Mouse (Mus musculus) myocyte (in vitro differentiated cells): ENCODE measurements at regions not wholly inside any gene's neighbourhood (a gene's known extent, or its start where the extent isn't known, plus 50 kb on each side); places are given as distances from the start of the nearest gene placed in this dataset.

Source experiments
- H3K27me3 ChIP-seq: one replicate; pipeline ENCODE4 v1.6.1; 2011; ENCODE audit not compliant: control insufficient read depth, insufficient read depth, insufficient read length
- H3K36me3 ChIP-seq: one replicate; pipeline ENCODE4 v1.6.1; 2011; ENCODE audit not compliant: control insufficient read depth, insufficient read depth
- H3K4me2 ChIP-seq: one replicate; pipeline ENCODE4 v1.6.1; 2011; ENCODE audit warnings: low read depth, control low read depth
- H3K4me3 ChIP-seq: one replicate; pipeline ENCODE4 v1.5.1; 2011; ENCODE audit warnings: mild to moderate bottlenecking, control low read depth, moderate library complexity
- H3K79me2 ChIP-seq: one replicate; pipeline ENCODE4 v1.6.1; 2011; ENCODE audit not compliant: control insufficient read depth, insufficient read depth
- H3ac ChIP-seq: one replicate; pipeline ENCODE4 v1.6.1; 2011; ENCODE audit not compliant: control insufficient read depth, insufficient read length
- CEBPB ChIP-seq: IDR thresholded peaks from 2 replicates; pipeline ENCODE4 v1.6.1; 2011; ENCODE audit warnings: mild to moderate bottlenecking, moderate library complexity; ENCODE audit not compliant: poor library complexity, insufficient read depth, severe bottlenecking
- E2F4 ChIP-seq: IDR thresholded peaks from one replicate; pipeline ENCODE4 v1.6.1; 2011; ENCODE audit warnings: mild to moderate bottlenecking, control low read depth, moderate library complexity; ENCODE audit not compliant: insufficient read depth
- MAX ChIP-seq: IDR thresholded peaks from one replicate; pipeline ENCODE4 v1.6.1; 2011; ENCODE audit warnings: low read depth, mild to moderate bottlenecking, control low read depth
- MYOD1 ChIP-seq, 3 experiments: IDR thresholded peaks; one replicate each; pipeline ENCODE4 v1.6.1; 2011; ENCODE audit warnings: control low read depth in 2 of 3, low read depth in 2 of 3, mild to moderate bottlenecking in 2 of 3, moderate library complexity in 1 of 3; ENCODE audit not compliant: insufficient read length in 2 of 3, control insufficient read depth in 1 of 3
- MYOG ChIP-seq, 3 experiments: IDR thresholded peaks; one replicate each; pipeline ENCODE4 v1.6.1; 2011; ENCODE audit warnings: control low read depth in 2 of 3, low read depth in 2 of 3, mild to moderate bottlenecking in 2 of 3; ENCODE audit not compliant: insufficient read length in 2 of 3, control insufficient read depth in 1 of 3, insufficient read depth in 1 of 3
- POLR2A ChIP-seq: IDR thresholded peaks from one replicate; pipeline ENCODE4 v1.6.1; 2011; ENCODE audit warnings: low read depth, mild to moderate bottlenecking, control low read depth, moderate library complexity; ENCODE audit not compliant: insufficient read length
- POLR2AphosphoS2 ChIP-seq: IDR thresholded peaks from one replicate; pipeline ENCODE4 v1.6.1; 2011; ENCODE audit warnings: low read depth, control low read depth; ENCODE audit not compliant: insufficient read length
- REST ChIP-seq: IDR thresholded peaks from one replicate; pipeline ENCODE4 v1.6.1; 2011; ENCODE audit warnings: mild to moderate bottlenecking, control low read depth, moderate library complexity; ENCODE audit not compliant: insufficient read depth, insufficient read length
- SRF ChIP-seq: IDR thresholded peaks from one replicate; pipeline ENCODE4 v1.6.1; 2011; ENCODE audit warnings: low read depth; ENCODE audit not compliant: control insufficient read depth, insufficient read length
- TCF12 ChIP-seq: IDR thresholded peaks from one replicate; pipeline ENCODE4 v1.6.1; 2011; ENCODE audit warnings: mild to moderate bottlenecking, control low read depth; ENCODE audit not compliant: poor library complexity, insufficient read depth, severe bottlenecking
- TCF3 ChIP-seq: IDR thresholded peaks from one replicate; pipeline ENCODE4 v1.6.1; 2011; ENCODE audit warnings: low read depth, control low read depth; ENCODE audit not compliant: insufficient read length
- USF1 ChIP-seq: IDR thresholded peaks from one replicate; pipeline ENCODE4 v1.6.1; 2011; ENCODE audit warnings: low read depth, mild to moderate bottlenecking, control low read depth, moderate library complexity

DNA sequence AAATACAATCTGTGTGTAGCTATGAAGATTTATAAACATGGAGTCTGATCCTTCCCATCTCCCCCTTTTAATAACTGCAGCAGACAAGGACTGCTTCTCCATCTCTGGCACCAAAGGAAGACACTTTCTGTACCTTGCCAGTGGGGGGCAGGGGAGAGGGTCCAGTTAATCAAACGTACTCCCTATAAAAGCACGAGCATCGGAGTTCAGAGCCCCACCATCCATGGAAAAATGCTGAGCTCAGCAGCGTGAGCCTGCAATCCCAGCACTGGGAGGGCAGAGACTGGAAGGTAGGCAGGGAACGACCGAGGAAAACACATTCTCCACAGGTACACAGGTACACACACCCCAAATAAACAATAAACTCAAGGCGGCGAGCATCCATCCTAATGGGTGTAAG is 234.1 kb upstream of the Kazn start:
- Histone ChIP-seq H3K27me3 (no peaks in the 10 kb centered on the region), H3ac (no peak overlapping the region), H3K4me3 (no peak overlapping the region), H3K4me2 (no peak overlapping the region), H3K36me3 (no peaks in the 10 kb centered on the region), H3K79me2 (no peaks in the 10 kb centered on the region)
- TF ChIP-seq CEBPB = no peak
- no peak for TF ChIP-seq E2F4
- no peak for TF ChIP-seq MYOD1 (IDR thresholded peaks at IDR 0.05; ENCODE audit: control insufficient read depth in 1 of 3, insufficient read length in 2 of 3, low read depth in 2 of 3)
- no peak for TF ChIP-seq REST
- no peak for TF ChIP-seq TCF12
- TF ChIP-seq SRF = no peak
- no peak for TF ChIP-seq POLR2A
- TF ChIP-seq POLR2AphosphoS2 = no peak
- no peak for TF ChIP-seq USF1

GRCm38 (mm10) chr4:142472332-142472731 is 233.1 kb upstream of the Kazn start:
- Histone ChIP-seq H3K4me3 (no peak overlapping the region), H3K79me2 (no peaks in the 10 kb centered on the region), H3ac (no peak overlapping the region), H3K27me3 (no peaks in the 10 kb centered on the region), H3K36me3 (no peaks in the 10 kb centered on the region), H3K4me2 (no peak overlapping the region)
- TF ChIP-seq TCF12 (no peak), POLR2A (no peak), MYOG (IDR thresholded peaks at IDR 0.05; ENCODE audit: control insufficient read depth in 1 of 3, insufficient read depth in 1 of 3, insufficient read length in 2 of 3, low read depth in 2 of 3) (no peak), REST (no peak), MAX (no peak), TCF3 (no peak), MYOD1 (IDR thresholded peaks at IDR 0.05; ENCODE audit: control insufficient read depth in 1 of 3, insufficient read length in 2 of 3, low read depth in 2 of 3) (no peak)

DNA sequence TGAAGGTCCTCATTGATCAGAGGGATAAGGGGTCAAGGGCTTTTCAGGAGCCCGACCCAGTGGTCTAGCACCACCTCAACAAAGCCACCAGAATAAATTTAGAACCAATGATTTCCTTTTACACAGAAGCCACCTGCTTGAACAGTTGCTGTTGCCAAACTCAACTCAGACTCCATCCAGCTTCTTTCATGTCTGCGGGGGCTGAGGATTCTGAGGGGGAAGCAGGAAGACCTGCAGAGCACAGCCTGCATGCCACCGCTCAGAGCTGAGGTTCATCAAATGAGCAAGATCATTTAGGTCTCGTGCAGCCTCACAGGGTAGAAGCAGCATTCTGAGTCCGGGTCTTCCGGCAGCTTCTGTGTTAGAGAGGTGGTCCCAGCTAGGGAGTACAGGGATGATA is 231.6 kb upstream of the Kazn start:
- H3ac ChIP-seq = no peak overlapping the region
- H3K36me3 ChIP-seq = no peaks in the 10 kb centered on the region
- H3K79me2 ChIP-seq = no peaks in the 10 kb centered on the region
- H3K27me3 ChIP-seq = no peaks in the 10 kb centered on the region
- TF ChIP-seq E2F4 (no peak), POLR2AphosphoS2 (no peak), TCF3 (no peak), SRF (no peak), MYOG (IDR thresholded peaks at IDR 0.05; ENCODE audit: control insufficient read depth in 1 of 3, insufficient read depth in 1 of 3, insufficient read length in 2 of 3, low read depth in 2 of 3) (no peak), POLR2A (no peak), MAX (no peak), MYOD1 (IDR thresholded peaks at IDR 0.05; ENCODE audit: control insufficient read depth in 1 of 3, insufficient read length in 2 of 3, low read depth in 2 of 3) (no peak), REST (no peak), CEBPB (no peak), USF1 (no peak), TCF12 (no peak)
- H3K4me3 ChIP-seq = no peak overlapping the region
- H3K4me2 ChIP-seq = no peak overlapping the region

DNA sequence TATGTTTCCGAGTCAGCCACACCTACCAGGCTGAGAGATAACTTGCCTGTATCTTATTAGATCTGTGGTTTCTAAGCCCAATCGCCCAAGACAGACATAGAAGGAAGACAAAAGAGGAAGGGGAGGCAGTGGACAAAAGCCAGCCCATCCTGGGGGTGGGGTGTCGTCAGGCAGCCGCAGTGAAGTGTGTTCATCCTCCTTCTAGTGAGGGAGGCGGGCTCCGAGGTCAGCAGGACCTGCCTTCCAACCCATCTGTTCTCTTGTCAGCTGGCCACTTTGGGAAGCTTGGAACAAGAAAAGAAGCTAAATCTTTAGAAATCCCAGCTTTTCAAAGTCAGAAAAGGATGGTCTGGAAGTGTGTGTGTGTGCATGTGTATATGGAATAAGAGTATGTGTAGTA is 228.7 kb upstream of the Kazn start:
- Histone ChIP-seq H3K79me2 (no peaks in the 10 kb centered on the region), H3K4me2 (no peak overlapping the region), H3K27me3 (no peaks in the 10 kb centered on the region), H3ac (no peak overlapping the region), H3K4me3 (no peak overlapping the region), H3K36me3 (no peaks in the 10 kb centered on the region)
- TF ChIP-seq REST = no peak
- no peak for TF ChIP-seq MYOG (IDR thresholded peaks at IDR 0.05; ENCODE audit: control insufficient read depth in 1 of 3, insufficient read depth in 1 of 3, insufficient read length in 2 of 3, low read depth in 2 of 3)
- TF ChIP-seq TCF3 = no peak
- TF ChIP-seq MYOD1 (IDR thresholded peaks at IDR 0.05; ENCODE audit: control insufficient read depth in 1 of 3, insufficient read length in 2 of 3, low read depth in 2 of 3) = no peak
- no peak for TF ChIP-seq SRF
- no peak for TF ChIP-seq USF1
- TF ChIP-seq E2F4 = no peak
- no peak for TF ChIP-seq POLR2A
- no peak for TF ChIP-seq MAX
- TF ChIP-seq TCF12 = no peak
- no peak for TF ChIP-seq POLR2AphosphoS2
- TF ChIP-seq CEBPB = no peak

DNA sequence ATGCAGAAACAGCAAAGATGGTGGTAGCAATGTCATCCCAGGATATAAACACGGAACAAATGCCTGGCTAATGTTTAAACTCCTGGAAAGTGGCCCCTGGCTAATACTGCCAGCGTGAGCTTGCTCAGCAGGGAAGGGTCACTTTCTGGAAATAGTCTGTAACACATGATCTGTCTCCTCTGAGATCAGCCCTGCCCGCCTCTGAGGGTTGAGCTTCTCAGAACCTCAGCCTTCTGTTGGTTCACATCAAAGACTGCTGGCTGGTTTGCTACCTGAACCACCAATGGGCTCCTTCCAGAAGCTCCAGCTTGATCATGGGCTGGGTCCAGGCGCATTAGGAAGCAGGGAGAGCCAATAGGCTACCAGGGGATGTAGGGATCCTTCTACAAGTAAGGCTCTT is 226.0 kb upstream of the Kazn start:
- Histone ChIP-seq H3ac (no peak overlapping the region), H3K4me2 (no peak overlapping the region), H3K27me3 (no peaks in the 10 kb centered on the region), H3K4me3 (no peak overlapping the region), H3K79me2 (no peaks in the 10 kb centered on the region), H3K36me3 (no peaks in the 10 kb centered on the region)
- TF ChIP-seq CEBPB = no peak
- TF ChIP-seq TCF12 = no peak
- TF ChIP-seq POLR2AphosphoS2 = no peak
- TF ChIP-seq MYOG (IDR thresholded peaks at IDR 0.05; ENCODE audit: control insufficient read depth in 1 of 3, insufficient read depth in 1 of 3, insufficient read length in 2 of 3, low read depth in 2 of 3) = no peak
- no peak for TF ChIP-seq MAX
- TF ChIP-seq POLR2A = no peak
- TF ChIP-seq TCF3 = no peak
- no peak for TF ChIP-seq E2F4
- TF ChIP-seq SRF = no peak
- TF ChIP-seq MYOD1 (IDR thresholded peaks at IDR 0.05; ENCODE audit: control insufficient read depth in 1 of 3, insufficient read length in 2 of 3, low read depth in 2 of 3) = no peak
- no peak for TF ChIP-seq USF1
- TF ChIP-seq REST = no peak
